10 mouse cellular contexts compared by ENCODE assay signal in the genomic region with DNA sequence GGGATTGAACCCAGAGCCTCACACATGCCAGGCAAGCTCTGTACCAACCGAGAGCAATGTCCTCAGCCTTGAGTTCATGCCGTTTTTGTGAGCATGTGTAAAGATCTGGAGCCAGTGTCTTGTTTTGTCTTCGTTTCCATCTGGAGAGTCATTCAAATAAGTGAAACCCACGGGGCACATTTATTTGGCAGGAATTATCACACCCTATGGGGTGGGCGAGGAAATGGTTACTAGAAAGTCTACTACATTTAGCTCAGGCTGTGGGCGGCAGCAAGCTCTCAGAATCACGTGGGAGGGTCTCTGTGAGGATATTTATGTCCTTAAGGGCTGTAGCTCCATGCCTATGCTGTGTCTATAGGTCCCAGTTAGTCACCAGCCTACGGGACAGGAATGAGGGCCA. TPM values are rescaled to one million over a fixed set of nuclear protein-coding genes. Genes with fewer than 3 reads are reported as not detected.
DNase-seq lines count a peak whose midpoint lies in the region; ATAC-seq lines count a peak whose summit lies in the region.
"Had no signal": no experiment of that assay in that cellular context is flagged by ENCODE, and none has a peak within 500 bp of the region (broad histone marks: within the 10 kb centered on the region; RNA-seq: fewer than 3 reads in every experiment).

No protein-coding gene starts in this region.

- no peaks in the 10 kb centered on the region for H3K27me3 ChIP-seq in kidney, embryonic 15.5 days

- intact Hi-C loops in left cerebral cortex, postnatal 25 days (cut with DNase I), result loop anchor here (1.0 to 2.0 kb wide), 2 partner anchors 46 to 151 kb away; no protein-coding TSS in a partner anchor

- no peak overlapping the region; the same call in 1 of the 2 replicates for H3K27ac ChIP-seq in kidney, embryonic 15.5 days

- no peak for DNase-seq in kidney, adult 18-20 months
- DNase-seq in brain, adult 2 months (ENCODE audit: low read depth, low spot score), result peak; percentile 87
- peak; percentile 80 to 85 for DNase-seq in frontal cortex, adult 2 months (ENCODE audit: extremely low spot score in 1 of 2, low spot score in 1 of 2)
- peak; percentile 62 to 96 for DNase-seq in left cerebral cortex, postnatal 25 days (ENCODE audit: low spot score in 2 of 2)
- no peak for DNase-seq in ovary, postnatal 14 days (ENCODE audit: low spot score)

- peaks cover 69% of the 10 kb centered on the region for H3K4me1 ChIP-seq in kidney, embryonic 15.5 days

- no peak for ATAC-seq in kidney, embryonic 15.5 days (replicated peaks; ENCODE audit: low FRiP score)
- no peak for ATAC-seq in inflammation-experienced regulatory T-cells, adult 6 months
- ATAC-seq: forebrain, embryonic 14.5 days had no signal

- 0 out of 2 replicates have a peak overlapping the region, but pooled peaks have one; percentile 1 for H3K4me3 ChIP-seq in kidney, embryonic 15.5 days (replicated peaks)
- H3K4me3 ChIP-seq: midbrain, embryonic 10.5 days had no signal

- no peaks in the 10 kb centered on the region for H3K9me3 ChIP-seq in kidney, embryonic 15.5 days (replicated peaks)
- H3K9me3 ChIP-seq: midbrain, embryonic 10.5 days had no signal

- H3K36me3 ChIP-seq in kidney, embryonic 15.5 days, result peaks cover 50% of the 10 kb centered on the region

- H3K4me2 ChIP-seq in kidney, embryonic 15.5 days, result peak overlapping the region; percentile 95
- H3K4me2 ChIP-seq: liver, embryonic 11.5 days had no signal

- WGBS in kidney, embryonic 15.5 days, result 62% methylated on average over 8 of the region's 8 CpGs

- H3K9ac ChIP-seq in kidney, embryonic 15.5 days, result no peak overlapping the region

RNA-seq across cellular contexts. Expression of gene Lbh, which starts 6.2 kb away (rescaled TPM):
- 7.1 and 8.9 TPM in 2 replicates for polyA plus RNA-seq in kidney, embryonic 15.5 days (2015; fragmentation: Nextera tagmentation; extraction: Ambion mirVana)
- 52.0 and 53.0 TPM in 2 replicates for polyA plus RNA-seq in frontal cortex, adult 2 months (2012; rRNA removed)
- 10 to 100 TPM; 37.0 to 37.3 TPM for total RNA-seq in left cerebral cortex, postnatal 25 days (2021)
- polyA plus RNA-seq in inflammation-experienced regulatory T-cells, adult 6 months (2017; shearing (Covaris generic)), result 10 to 100 TPM; 21.0 to 45.8 (median 30.0) TPM

Comparison
In these comparisons a context has a peak if more than half of its experiments do, and no peak if none do; other contexts are left out.
1. DNase-seq: peak in brain, adult 2 months (single experiment), frontal cortex, adult 2 months (2 of 2) and left cerebral cortex, postnatal 25 days (2 of 2); none in kidney, adult 18-20 months (single experiment) and ovary, postnatal 14 days (single experiment).